Mouse (Mus musculus): Measurements from ENCODE around the gene Arhgap9.

GRCm38 (mm10) chr10:127333152-127333551 is 11.4 kb downstream of the Arhgap9 start:
- TF ChIP-seq POLR2A (IDR thresholded peaks at IDR 0.05; ENCODE audit: extremely low read depth, insufficient read depth, low read length) (no peak), CTCF (IDR thresholded peaks at IDR 0.05; ENCODE audit: low read depth, low read length) (peak; percentile 31; the same call in 1 of the 2 replicates)

Measured in liver, adult 2 months (tissue).